Mouse (Mus musculus) CH12.LX (cell line): ENCODE results near the gene Fcrlb.

ENCODE experiments used
- CTCF ChIP-seq, 2 experiments: IDR thresholded peaks in 1 of 2; conservative IDR thresholded peaks in 1 of 2; 2 replicates each; pipeline ENCODE4 v1.5.1; 2011 to 2012; ENCODE audit warnings: low read depth in 2 of 2, low read length in 2 of 2, improper control_type of control experiment in 1 of 2, inconsistent platforms in 1 of 2, mild to moderate bottlenecking in 1 of 2, moderate library complexity in 1 of 2
- EP300 ChIP-seq: IDR thresholded peaks from 2 replicates; pipeline ENCODE4 v1.6.1; 2011; ENCODE audit warnings: low read length, improper control_type of control experiment
- ETS1 ChIP-seq: conservative IDR thresholded peaks from 2 replicates; pipeline ENCODE4 v1.6.1; 2012; ENCODE audit warnings: low read depth, mild to moderate bottlenecking, inconsistent platforms, low read length, improper control_type of control experiment, moderate library complexity
- GABPA ChIP-seq: IDR thresholded peaks from 2 replicates; pipeline ENCODE4 v1.6.1; 2012; ENCODE audit warnings: low read depth, low read length, improper control_type of control experiment, inconsistent platforms; ENCODE audit not compliant: insufficient replicate concordance
- IRF4 ChIP-seq: IDR thresholded peaks from 2 replicates; pipeline ENCODE4 v1.6.1; 2014; ENCODE audit warnings: low read depth, mild to moderate bottlenecking, inconsistent platforms, low read length, improper control_type of control experiment
- JUND ChIP-seq: conservative IDR thresholded peaks from 2 replicates; pipeline ENCODE4 v1.6.1; 2011; ENCODE audit warnings: low read depth, low read length, improper control_type of control experiment
- KAT2A ChIP-seq: IDR thresholded peaks from 2 replicates; pipeline ENCODE4 v1.6.1; 2012; ENCODE audit warnings: low read length, improper control_type of control experiment, inconsistent platforms; ENCODE audit not compliant: insufficient replicate concordance
- NRF1 ChIP-seq: IDR thresholded peaks from 2 replicates; pipeline ENCODE4 v1.6.1; 2014; ENCODE audit warnings: low read depth, mild to moderate bottlenecking, inconsistent platforms, low read length, improper control_type of control experiment, moderate library complexity
- POLR2A ChIP-seq: IDR thresholded peaks from 2 replicates; pipeline ENCODE4 v1.6.1; 2011; ENCODE audit warnings: low read depth, mild to moderate bottlenecking, improper control_type of control experiment, low read length
- USF1 ChIP-seq: IDR thresholded peaks from 2 replicates; pipeline ENCODE4 v1.6.1; 2014; ENCODE audit warnings: low read depth, mild to moderate bottlenecking, inconsistent platforms, low read length, improper control_type of control experiment
- USF2 ChIP-seq: conservative IDR thresholded peaks from 2 replicates; pipeline ENCODE4 v1.6.1; 2011; ENCODE audit warnings: low read depth, low read length, improper control_type of control experiment

GRCm38 (mm10) chr1:170919308-170919707 lies 6.6 kb upstream of the Fcrlb start:
- TF ChIP-seq EP300 (no peak), CTCF (conservative IDR thresholded peaks at IDR 0.05 in 1 of 2, IDR thresholded peaks at IDR 0.05 in 1 of 2; ENCODE audit: low read depth in 2 of 2, low read length in 2 of 2) (no peak), GABPA (no peak), USF2 (no peak), USF1 (no peak), IRF4 (no peak), ETS1 (no peak), KAT2A (no peak), NRF1 (no peak), POLR2A (no peak), JUND (no peak)
